Mouse (Mus musculus) heart, adult 2 months (tissue): ENCODE measurements around the gene Thoc7. TPM values are rescaled to one million over a fixed set of nuclear protein-coding genes. Genes with fewer than 3 reads are reported as not detected.

Experiments
- DNase-seq, 2 experiments: peaks; one replicate each; pipeline ENCODE4 v3.0.0; 2021
- H3K27ac ChIP-seq: fragments of 200-600 bp; 2 replicates; pipeline ENCODE4 v1.8.1; 2022
- H3K27me3 ChIP-seq: fragments of 200-500 bp; 2 replicates; pipeline ENCODE4 v1.6.1; 2012; ENCODE audit warnings: mild to moderate bottlenecking, low read length, inconsistent platforms, mixed read lengths; ENCODE audit not compliant: control insufficient read depth, insufficient read depth
- H3K36me3 ChIP-seq: fragments of 200-500 bp; 2 replicates; pipeline ENCODE4 v1.6.1; 2012; ENCODE audit warnings: low read length, inconsistent platforms; ENCODE audit not compliant: control insufficient read depth, insufficient read depth
- H3K4me1 ChIP-seq: fragments of 200-500 bp; 2 replicates; pipeline ENCODE4 v1.6.1; 2011; ENCODE audit warnings: low read length; ENCODE audit not compliant: control insufficient read depth, insufficient read depth
- H3K4me3 ChIP-seq: fragments of 200-600 bp; 2 replicates; pipeline ENCODE4 v1.8.1; 2022
- H3K79me2 ChIP-seq: fragments of 200-500 bp; replicated peaks from 2 replicates; pipeline ENCODE4 v1.6.1; 2012; ENCODE audit warnings: mild to moderate bottlenecking, inconsistent platforms, low read length, moderate library complexity, mixed read lengths; ENCODE audit not compliant: control insufficient read depth, insufficient read depth
- H3K9ac ChIP-seq: fragments of 200-500 bp; 2 replicates; pipeline ENCODE4 v1.6.1; 2012; ENCODE audit warnings: low read depth, mild to moderate bottlenecking, control low read depth, inconsistent platforms, low read length, mixed read lengths
- CTCF ChIP-seq: fragments of 200-600 bp; IDR thresholded peaks from 2 replicates; pipeline ENCODE4 v1.8.1; 2022; ENCODE audit warnings: antibody characterized with exemption, mild to moderate bottlenecking, moderate library complexity
- EP300 ChIP-seq: fragments of 200-500 bp; IDR thresholded peaks from 2 replicates; pipeline ENCODE4 v1.6.1; 2011; ENCODE audit warnings: low read depth, low read length, control low read depth; ENCODE audit not compliant: insufficient read depth
- POLR2A ChIP-seq: fragments of 200-500 bp; IDR thresholded peaks from 2 replicates; pipeline ENCODE4 v1.6.1; 2011; ENCODE audit warnings: mild to moderate bottlenecking, low read depth, low read length, control low read depth; ENCODE audit not compliant: insufficient read depth
- WGBS: fragments of 180-500 bp; shearing (Covaris S2); methylation state at CpG from one replicate; pipeline ENCODE4 v1.1.7; 2018; 5-methylcytosine and 5-hydroxymethylcytosine counted together
- intact Hi-C: fragments of 180-260 bp; cut with DNase I; formaldehyde crosslinking; loops from one replicate; pipeline ENCODE4 v1.15.1; 2025
- polyA plus RNA-seq: library from polyadenylated mRNA; depleted of rRNA; stranded (reverse); fragments of >200 nt; gene quantifications from 2 replicates; pipeline ENCODE4 v1.2.3, GENCODE M21; 2012
- total RNA-seq, 2 experiments: library from RNA; stranded (reverse); gene quantifications; 2 replicates each; pipeline ENCODE4 v1.2.3; 2021

Thoc7 gene
- total and polyA plus RNA-seq, 3 experiments, result 30.6 to 99.4 (median 80.1) TPM

DNA sequence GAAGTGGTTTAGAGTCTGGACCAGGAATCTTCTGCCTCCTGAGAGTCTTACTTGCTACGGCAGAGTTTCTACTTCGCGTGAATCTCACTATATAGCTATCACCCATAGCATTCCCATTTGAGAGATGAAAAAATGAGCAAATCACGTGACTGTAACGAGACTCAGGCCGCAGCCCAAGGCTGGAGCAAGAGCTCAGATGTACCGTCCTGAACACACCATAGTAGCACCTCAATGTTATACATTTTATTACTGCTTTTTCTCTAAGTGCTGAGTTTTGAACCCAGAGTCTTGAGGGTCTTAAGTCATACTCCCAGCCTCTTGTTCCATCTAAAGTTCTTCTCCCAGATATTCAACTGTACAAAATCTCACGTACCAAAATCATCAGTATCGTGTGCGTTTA lies 44.4 kb downstream of the Thoc7 start:
- Histone ChIP-seq H3K27ac (no peak overlapping the region), H3K9ac (no peak overlapping the region), H3K4me1 (no peaks in the 10 kb centered on the region), H3K27me3 (no peaks in the 10 kb centered on the region), H3K4me3 (no peak overlapping the region), H3K36me3 (no peaks in the 10 kb centered on the region), H3K79me2 (no peaks in the 10 kb centered on the region)
- 82% methylated on average over 10 of the region's 10 CpGs for WGBS
- no peak for DNase-seq
- intact Hi-C loops, result loop anchor here (5.0 kb wide), 1 partner anchor 560 kb away; no protein-coding TSS in a partner anchor
- TF ChIP-seq CTCF (no peak), EP300 (no peak), POLR2A (no peak)

DNA sequence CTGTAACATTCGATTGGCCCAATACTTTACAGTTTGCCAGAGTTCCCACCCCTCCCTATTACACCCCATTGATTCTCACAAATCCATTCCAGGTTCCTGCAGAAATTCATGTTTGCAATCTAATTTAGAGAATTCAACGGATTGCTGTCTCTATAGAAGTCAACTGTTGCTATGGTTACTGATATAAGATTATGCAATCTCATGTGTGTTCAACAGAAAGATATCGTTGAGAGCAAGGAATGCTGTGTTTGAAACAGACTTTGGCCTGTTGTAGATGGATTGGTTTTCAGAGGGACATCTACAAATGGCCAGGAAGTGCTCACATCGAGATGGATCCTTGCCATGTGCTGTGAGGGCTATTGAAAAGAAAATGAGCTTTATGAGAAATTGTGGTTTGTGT lies 46.4 kb downstream of the Thoc7 start:
- Histone ChIP-seq H3K4me3 (no peak overlapping the region), H3K27me3 (no peaks in the 10 kb centered on the region), H3K9ac (no peak overlapping the region), H3K4me1 (no peaks in the 10 kb centered on the region), H3K36me3 (no peaks in the 10 kb centered on the region), H3K27ac (no peak overlapping the region), H3K79me2 (no peaks in the 10 kb centered on the region)
- no peak for TF ChIP-seq POLR2A
- no peak for TF ChIP-seq EP300
- no peak for TF ChIP-seq CTCF
- 63% methylated on average over 4 of the region's 4 CpGs for WGBS
- intact Hi-C loops, result loop anchor here (5.0 kb wide), 1 partner anchor 558 kb away; no protein-coding TSS in a partner anchor
- DNase-seq, result no peak

DNA sequence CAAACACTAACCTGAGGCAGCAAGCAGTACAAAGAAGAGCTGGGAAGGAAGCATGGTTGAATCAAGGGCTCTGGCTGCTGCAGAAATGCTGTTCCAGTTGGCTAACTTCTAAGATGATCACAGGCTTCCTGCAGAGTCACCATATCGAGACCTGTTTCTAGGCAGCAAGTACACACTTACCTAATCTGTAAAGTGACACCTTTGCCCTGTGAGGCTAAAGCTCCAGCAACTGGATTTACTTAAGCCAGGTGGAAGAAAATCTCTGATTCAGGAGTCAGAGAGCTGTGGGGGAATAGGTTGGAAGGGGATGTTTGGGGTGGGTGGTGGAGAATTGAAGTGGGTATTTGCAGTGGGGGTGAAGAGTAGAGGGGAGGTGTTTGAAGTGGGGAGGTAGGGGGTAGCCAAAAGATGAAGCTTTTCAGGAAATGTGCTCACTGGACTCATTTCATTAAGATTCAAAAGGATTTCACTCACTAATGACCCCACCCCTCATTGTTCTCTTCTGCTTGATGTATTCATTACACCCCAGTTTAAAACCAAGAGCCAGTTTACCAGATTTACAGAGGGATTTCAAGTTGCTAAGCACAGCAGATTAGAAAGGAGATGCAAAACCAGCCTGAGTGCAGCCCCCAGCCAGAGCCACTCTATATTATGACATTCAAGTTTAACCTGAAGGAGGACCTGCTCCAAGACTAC lies 47.1 kb downstream of the Thoc7 start, which contains the start of gene Gm281:
Gene Gm281 (minus strand): TSS at position 92 of the 696 bp plus-strand sequence.
- Histone ChIP-seq H3K79me2 (no peaks in the 10 kb centered on the region), H3K9ac (no peak within 1 kb of the TSS), H3K4me1 (no peaks in the 10 kb centered on the region), H3K36me3 (no peaks in the 10 kb centered on the region), H3K27ac (no peak within 1 kb of the TSS), H3K27me3 (no peaks in the 10 kb centered on the region), H3K4me3 (no peak within 1 kb of the TSS)
- intact Hi-C loops, result loop anchor here (5.0 kb wide), 1 partner anchor 557 kb away; no protein-coding TSS in a partner anchor
- DNase-seq, result no peak
- 50% methylated on average over 1 of the region's 1 CpGs for WGBS
- no peak for TF ChIP-seq EP300
- no peak for TF ChIP-seq POLR2A
- TF ChIP-seq CTCF, result no peak

GRCm38 (mm10) chr14:13910148-13910547 lies 51.5 kb downstream of the Thoc7 start:
- intact Hi-C loops, result no loop called here
- Histone ChIP-seq H3K4me3 (no peak overlapping the region), H3K79me2 (no peaks in the 10 kb centered on the region), H3K27me3 (no peaks in the 10 kb centered on the region), H3K36me3 (no peaks in the 10 kb centered on the region), H3K9ac (no peak overlapping the region), H3K4me1 (no peaks in the 10 kb centered on the region), H3K27ac (no peak overlapping the region)
- TF ChIP-seq EP300 (no peak), POLR2A (no peak), CTCF (no peak)
- DNase-seq, result no peak
- WGBS, result 86% methylated on average over 2 of the region's 2 CpGs

GRCm38 (mm10) chr14:13907145-13907544 lies 54.5 kb downstream of the Thoc7 start:
- no peaks in the 10 kb centered on the region for H3K36me3 ChIP-seq
- no peaks in the 10 kb centered on the region for H3K79me2 ChIP-seq
- TF ChIP-seq CTCF (no peak), EP300 (no peak), POLR2A (no peak)
- 71% methylated on average over 7 of the region's 7 CpGs for WGBS
- no peaks in the 10 kb centered on the region for H3K27me3 ChIP-seq
- no peak overlapping the region for H3K9ac ChIP-seq
- intact Hi-C loops, result no loop called here
- no peak overlapping the region for H3K4me3 ChIP-seq
- H3K4me1 ChIP-seq, result no peaks in the 10 kb centered on the region
- H3K27ac ChIP-seq, result no peak overlapping the region
- no peak for DNase-seq

GRCm38 (mm10) chr14:13906461-13906860 lies 55.2 kb downstream of the Thoc7 start:
- intact Hi-C loops, result no loop called here
- H3K4me1 ChIP-seq, result no peaks in the 10 kb centered on the region
- no peaks in the 10 kb centered on the region for H3K36me3 ChIP-seq
- no peaks in the 10 kb centered on the region for H3K27me3 ChIP-seq
- TF ChIP-seq EP300 (no peak), CTCF (no peak), POLR2A (no peak)
- DNase-seq, result no peak
- H3K27ac ChIP-seq, result no peak overlapping the region
- no peak overlapping the region for H3K4me3 ChIP-seq
- WGBS, result 90% methylated on average over 1 of the region's 1 CpGs
- no peaks in the 10 kb centered on the region for H3K79me2 ChIP-seq
- no peak overlapping the region for H3K9ac ChIP-seq
